Mouse (Mus musculus): Measurements from ENCODE around the gene Slc28a3. TPM values are rescaled to one million over a fixed set of nuclear protein-coding genes. Genes with fewer than 3 reads are reported as not detected.

Slc28a3 gene
- polyA plus RNA-seq, 1 experiment from 2014 or later = not detected

- whole genome bisulfite sequencing = 22% methylated on average over 7 of the region's 7 CpGs
- no peaks in the 10 kb centered on the region for H3K36me3 ChIP-seq
These were observed 618 bp downstream of the Slc28a3 start for GRCm38 (mm10) chr13:58610059-58610458.

GRCm38 (mm10) chr13:58601201-58601855, 9.3 kb downstream of the Slc28a3 start:
- Histone ChIP-seq H3K4me3 (no peak overlapping the region), H3K27ac (no peak overlapping the region), H3K4me2 (replicated peaks) (no peak overlapping the region), H3K27me3 (replicated peaks) (no peaks in the 10 kb centered on the region), H3K36me3 (no peaks in the 10 kb centered on the region), H3K9me3 (no peaks in the 10 kb centered on the region), H3K9ac (no peak overlapping the region), H3K4me1 (no peaks in the 10 kb centered on the region)
- ATAC-seq (ENCODE audit: low FRiP score, low read depth) = no peak
- WGBS = 67% methylated on average over 10 of the region's 10 CpGs

More at GRCm38 (mm10) chr13:58610059-58610458, 618 bp downstream of the Slc28a3 start:
- no peak overlapping the region for H3K4me2 ChIP-seq (replicated peaks)
- no peak overlapping the region for H3K9ac ChIP-seq
- no peaks in the 10 kb centered on the region for H3K9me3 ChIP-seq
- H3K27ac ChIP-seq = no peak overlapping the region
- ATAC-seq (ENCODE audit: low FRiP score, low read depth) = no peak
- no peak overlapping the region for H3K4me3 ChIP-seq
- H3K4me1 ChIP-seq = no peaks in the 10 kb centered on the region
- peaks cover 12% of the 10 kb centered on the region; the same call in 1 of the 2 replicates for H3K27me3 ChIP-seq (replicated peaks)

- no peak for ATAC-seq (ENCODE audit: low FRiP score, low read depth)
- Histone ChIP-seq H3K27me3 (replicated peaks) (no peaks in the 10 kb centered on the region), H3K4me3 (no peak overlapping the region), H3K4me2 (replicated peaks) (no peak overlapping the region), H3K4me1 (no peaks in the 10 kb centered on the region), H3K27ac (no peak overlapping the region), H3K36me3 (no peaks in the 10 kb centered on the region), H3K9ac (no peak overlapping the region), H3K9me3 (no peaks in the 10 kb centered on the region)
- WGBS = 73% methylated on average over 4 of the region's 4 CpGs
These were observed 12.1 kb downstream of the Slc28a3 start for GRCm38 (mm10) chr13:58598578-58598977.

GRCm38 (mm10) chr13:58593129-58593528, 17.5 kb downstream of the Slc28a3 start:
- no peaks in the 10 kb centered on the region; the same call in 1 of the 2 replicates for H3K27me3 ChIP-seq (replicated peaks)
- H3K4me1 ChIP-seq = no peaks in the 10 kb centered on the region
- no peak for ATAC-seq (ENCODE audit: low FRiP score, low read depth)
- H3K9me3 ChIP-seq = no peaks in the 10 kb centered on the region
- H3K9ac ChIP-seq = no peak overlapping the region
- H3K36me3 ChIP-seq = no peaks in the 10 kb centered on the region
- no peak overlapping the region for H3K4me2 ChIP-seq (replicated peaks)
- no peak overlapping the region for H3K27ac ChIP-seq
- WGBS = 34% methylated on average over 7 of the region's 7 CpGs
- no peak overlapping the region for H3K4me3 ChIP-seq

GRCm38 (mm10) chr13:58591912-58592311, 18.8 kb downstream of the Slc28a3 start:
- Histone ChIP-seq H3K4me3 (no peak overlapping the region), H3K9me3 (no peaks in the 10 kb centered on the region), H3K36me3 (no peaks in the 10 kb centered on the region), H3K27ac (no peak overlapping the region), H3K9ac (no peak overlapping the region), H3K4me1 (no peaks in the 10 kb centered on the region), H3K27me3 (replicated peaks) (no peaks in the 10 kb centered on the region; the same call in 1 of the 2 replicates), H3K4me2 (replicated peaks) (no peak overlapping the region)
- ATAC-seq (ENCODE audit: low FRiP score, low read depth) = no peak
- 89% methylated on average over 7 of the region's 7 CpGs for WGBS

- no peak overlapping the region for H3K4me3 ChIP-seq
- H3K4me2 ChIP-seq (replicated peaks) = no peak overlapping the region
- ATAC-seq (ENCODE audit: low FRiP score, low read depth) = no peak
- no peak overlapping the region for H3K9ac ChIP-seq
- H3K36me3 ChIP-seq = no peaks in the 10 kb centered on the region
- 51% methylated on average over 6 of the region's 6 CpGs for WGBS
- no peaks in the 10 kb centered on the region; the same call in 1 of the 2 replicates for H3K27me3 ChIP-seq (replicated peaks)
- no peaks in the 10 kb centered on the region for H3K9me3 ChIP-seq
- no peak overlapping the region for H3K27ac ChIP-seq
- no peaks in the 10 kb centered on the region for H3K4me1 ChIP-seq
These were observed 20.0 kb downstream of the Slc28a3 start for GRCm38 (mm10) chr13:58590630-58591029.

GRCm38 (mm10) chr13:58589517-58589858, 21.2 kb downstream of the Slc28a3 start:
- no peaks in the 10 kb centered on the region for H3K4me1 ChIP-seq
- peak overlapping the region; percentile 44 for H3K4me2 ChIP-seq (replicated peaks)

GRCm38 (mm10) chr13:58588655-58589516, 21.8 kb downstream of the Slc28a3 start:
- H3K27me3 ChIP-seq (replicated peaks) = no peaks in the 10 kb centered on the region; the same call in 1 of the 2 replicates
- H3K4me1 ChIP-seq = no peaks in the 10 kb centered on the region
- no peak overlapping the region for H3K27ac ChIP-seq
- 59% methylated on average over 15 of the region's 15 CpGs for WGBS
- peak overlapping the region; percentile 44 for H3K4me2 ChIP-seq (replicated peaks)
- no peak for ATAC-seq (ENCODE audit: low FRiP score, low read depth)
- H3K36me3 ChIP-seq = no peaks in the 10 kb centered on the region
- H3K4me3 ChIP-seq = no peak overlapping the region
- no peak overlapping the region for H3K9ac ChIP-seq
- no peaks in the 10 kb centered on the region for H3K9me3 ChIP-seq

More at GRCm38 (mm10) chr13:58589517-58589858, 21.2 kb downstream of the Slc28a3 start:
- no peak overlapping the region for H3K27ac ChIP-seq
- H3K36me3 ChIP-seq = no peaks in the 10 kb centered on the region
- ATAC-seq (ENCODE audit: low FRiP score, low read depth) = no peak
- H3K9me3 ChIP-seq = no peaks in the 10 kb centered on the region
- H3K9ac ChIP-seq = no peak overlapping the region
- H3K4me3 ChIP-seq = no peak overlapping the region
- no peaks in the 10 kb centered on the region; the same call in 1 of the 2 replicates for H3K27me3 ChIP-seq (replicated peaks)
- WGBS = 3% methylated on average over 9 of the region's 9 CpGs

- H3K4me3 ChIP-seq = no peak overlapping the region
- H3K4me1 ChIP-seq = no peaks in the 10 kb centered on the region
- H3K36me3 ChIP-seq = no peaks in the 10 kb centered on the region
- 82% methylated on average over 7 of the region's 7 CpGs for WGBS
- H3K27ac ChIP-seq = no peak overlapping the region
- H3K4me2 ChIP-seq (replicated peaks) = no peak overlapping the region
- H3K9me3 ChIP-seq = no peaks in the 10 kb centered on the region
- ATAC-seq (ENCODE audit: low FRiP score, low read depth) = no peak
- no peak overlapping the region for H3K9ac ChIP-seq
- no peaks in the 10 kb centered on the region; the same call in 1 of the 2 replicates for H3K27me3 ChIP-seq (replicated peaks)
These were observed 22.7 kb downstream of the Slc28a3 start for GRCm38 (mm10) chr13:58587962-58588361.

GRCm38 (mm10) chr13:58566181-58566580, 44.5 kb downstream of the Slc28a3 start:
- no peaks in the 10 kb centered on the region for H3K36me3 ChIP-seq
- no peaks in the 10 kb centered on the region for H3K9me3 ChIP-seq
- H3K4me3 ChIP-seq = no peak overlapping the region
- H3K27ac ChIP-seq = no peak overlapping the region
- no peaks in the 10 kb centered on the region for H3K27me3 ChIP-seq (replicated peaks)
- H3K4me1 ChIP-seq = no peaks in the 10 kb centered on the region
- 90% methylated on average over 9 of the region's 9 CpGs for WGBS
- no peak for ATAC-seq (ENCODE audit: low FRiP score, low read depth)
- no peak overlapping the region for H3K4me2 ChIP-seq (replicated peaks)
- no peak overlapping the region for H3K9ac ChIP-seq

GRCm38 (mm10) chr13:58560497-58561138, 50.1 kb downstream of the Slc28a3 start:
- 85% methylated on average over 15 of the region's 15 CpGs for WGBS
- no peak overlapping the region for H3K27ac ChIP-seq
- ATAC-seq (ENCODE audit: low FRiP score, low read depth) = no peak

GRCm38 (mm10) chr13:58558216-58558615, 52.5 kb downstream of the Slc28a3 start:
- H3K9ac ChIP-seq = no peak overlapping the region
- ATAC-seq (ENCODE audit: low FRiP score, low read depth) = no peak
- WGBS = 83% methylated on average over 12 of the region's 12 CpGs
- no peak overlapping the region for H3K27ac ChIP-seq
- no peaks in the 10 kb centered on the region for H3K27me3 ChIP-seq (replicated peaks)
- H3K9me3 ChIP-seq = no peaks in the 10 kb centered on the region
- H3K4me1 ChIP-seq = no peaks in the 10 kb centered on the region
- H3K4me2 ChIP-seq (replicated peaks) = no peak overlapping the region
- no peak overlapping the region for H3K4me3 ChIP-seq
- no peaks in the 10 kb centered on the region for H3K36me3 ChIP-seq

More at GRCm38 (mm10) chr13:58560497-58561138, 50.1 kb downstream of the Slc28a3 start:
- no peaks in the 10 kb centered on the region for H3K36me3 ChIP-seq
- no peak overlapping the region for H3K4me3 ChIP-seq
- H3K9ac ChIP-seq = no peak overlapping the region
- no peaks in the 10 kb centered on the region for H3K9me3 ChIP-seq
- H3K27me3 ChIP-seq (replicated peaks) = no peaks in the 10 kb centered on the region
- no peak overlapping the region for H3K4me2 ChIP-seq (replicated peaks)
- H3K4me1 ChIP-seq = no peaks in the 10 kb centered on the region
